Mouse (Mus musculus) small intestine, adult 2 months (tissue): ENCODE measurements around the gene Reep3. TPM values are rescaled to one million over a fixed set of nuclear protein-coding genes. Genes with fewer than 3 reads are reported as not detected.

Source experiments
- H3K27ac ChIP-seq: fragments of 200-500 bp; 2 replicates; pipeline ENCODE4 v1.5.1; 2012; ENCODE audit warnings: low read depth, low read length, control low read depth, inconsistent platforms; ENCODE audit not compliant: insufficient read depth
- H3K27me3 ChIP-seq: fragments of 200-500 bp; 2 replicates; pipeline ENCODE4 v1.6.1; 2012; ENCODE audit warnings: mild to moderate bottlenecking, moderate library complexity, low read length, inconsistent platforms; ENCODE audit not compliant: control insufficient read depth, insufficient read depth
- H3K36me3 ChIP-seq: fragments of 200-500 bp; 2 replicates; pipeline ENCODE4 v1.6.1; 2012; ENCODE audit warnings: mild to moderate bottlenecking, low read length, control low read depth, inconsistent platforms; ENCODE audit not compliant: control insufficient read depth, insufficient read depth
- H3K4me1 ChIP-seq: fragments of 200-500 bp; 2 replicates; pipeline ENCODE4 v1.6.1; 2012; ENCODE audit warnings: low read length, inconsistent platforms, mixed read lengths; ENCODE audit not compliant: control insufficient read depth, insufficient read depth, insufficient read length
- H3K4me3 ChIP-seq: fragments of 200-500 bp; 2 replicates; pipeline ENCODE4 v1.5.1; 2012; ENCODE audit warnings: low read depth, mild to moderate bottlenecking, control low read depth, inconsistent platforms, low read length, moderate library complexity
- CTCF ChIP-seq: fragments of 200-500 bp; IDR thresholded peaks from 2 replicates; pipeline ENCODE4 v1.5.1; 2012; ENCODE audit warnings: low read depth, mild to moderate bottlenecking, control low read depth, inconsistent platforms, low read length, moderate library complexity, mixed read lengths; ENCODE audit not compliant: insufficient replicate concordance, insufficient read length; ENCODE audit errors: extremely low read depth
- POLR2A ChIP-seq: fragments of 200-500 bp; IDR thresholded peaks from 2 replicates; pipeline ENCODE4 v1.6.1; 2012; ENCODE audit warnings: low read depth, mild to moderate bottlenecking, control low read depth, inconsistent platforms, low read length, moderate library complexity
- WGBS: fragments of 180-500 bp; shearing (Covaris S2); methylation state at CpG from one replicate; pipeline ENCODE4 v1.1.7; 2018; 5-methylcytosine and 5-hydroxymethylcytosine counted together
- polyA plus RNA-seq: library from polyadenylated mRNA; depleted of rRNA; stranded (reverse); fragments of >200 nt; gene quantifications from 2 replicates; pipeline ENCODE4 v1.2.3, GENCODE M21; 2012

The Reep3 gene
- polyA plus RNA-seq, 1 experiment: 16.4 TPM

DNA sequence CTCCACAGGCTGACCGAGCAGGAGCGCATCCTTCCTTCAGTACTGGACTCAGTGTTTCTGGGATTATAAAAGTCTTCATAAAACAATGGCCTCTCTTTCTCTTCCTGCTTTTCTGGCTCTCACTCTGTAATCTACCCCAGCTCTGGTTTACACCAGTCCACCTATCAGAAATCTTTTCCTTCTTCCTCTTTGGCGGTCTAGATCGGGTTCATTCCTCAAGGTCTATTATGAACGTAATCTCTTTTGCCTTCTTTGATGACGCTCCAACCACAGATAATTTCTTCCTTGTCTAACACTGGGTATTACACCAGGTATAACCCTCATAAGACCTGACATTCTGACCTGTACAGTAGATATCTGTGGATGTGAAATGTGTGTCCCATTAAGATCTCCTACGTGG lies 1.8 kb downstream of the Reep3 start:
- TF ChIP-seq CTCF (no peak), POLR2A (no peak)
- Histone ChIP-seq H3K36me3 (no peaks in the 10 kb centered on the region), H3K4me3 (no peak overlapping the region), H3K27me3 (no peaks in the 10 kb centered on the region), H3K27ac (peak overlapping the region; percentile 70), H3K4me1 (peaks cover 23% of the 10 kb centered on the region)
- 25% methylated on average over 7 of the region's 7 CpGs for WGBS

DNA sequence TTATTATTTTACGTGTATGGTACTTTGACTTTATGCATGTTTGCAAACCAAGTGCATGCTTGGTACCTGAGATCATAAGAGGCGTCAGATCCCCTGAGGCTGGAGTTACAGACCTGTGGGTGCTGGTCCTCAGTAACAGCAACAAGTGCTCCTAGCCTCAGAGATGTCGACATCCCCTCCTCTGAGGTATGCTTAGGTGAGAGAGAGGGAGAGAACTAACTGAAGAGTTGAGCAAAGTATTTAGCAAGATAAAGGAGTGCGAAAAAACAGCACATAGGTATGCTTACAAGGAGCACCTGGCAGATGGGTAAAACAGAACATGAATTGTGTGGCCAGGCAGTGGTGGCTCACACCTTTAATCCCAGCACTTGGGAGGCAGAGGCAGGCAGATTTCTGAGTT lies 6.1 kb downstream of the Reep3 start:
- Histone ChIP-seq H3K36me3 (no peaks in the 10 kb centered on the region), H3K27ac (no peak overlapping the region), H3K27me3 (no peaks in the 10 kb centered on the region), H3K4me3 (no peak overlapping the region), H3K4me1 (peaks cover 15% of the 10 kb centered on the region)
- TF ChIP-seq POLR2A: no peak
- no peak for TF ChIP-seq CTCF
- WGBS: 93% methylated on average over 4 of the region's 4 CpGs

DNA sequence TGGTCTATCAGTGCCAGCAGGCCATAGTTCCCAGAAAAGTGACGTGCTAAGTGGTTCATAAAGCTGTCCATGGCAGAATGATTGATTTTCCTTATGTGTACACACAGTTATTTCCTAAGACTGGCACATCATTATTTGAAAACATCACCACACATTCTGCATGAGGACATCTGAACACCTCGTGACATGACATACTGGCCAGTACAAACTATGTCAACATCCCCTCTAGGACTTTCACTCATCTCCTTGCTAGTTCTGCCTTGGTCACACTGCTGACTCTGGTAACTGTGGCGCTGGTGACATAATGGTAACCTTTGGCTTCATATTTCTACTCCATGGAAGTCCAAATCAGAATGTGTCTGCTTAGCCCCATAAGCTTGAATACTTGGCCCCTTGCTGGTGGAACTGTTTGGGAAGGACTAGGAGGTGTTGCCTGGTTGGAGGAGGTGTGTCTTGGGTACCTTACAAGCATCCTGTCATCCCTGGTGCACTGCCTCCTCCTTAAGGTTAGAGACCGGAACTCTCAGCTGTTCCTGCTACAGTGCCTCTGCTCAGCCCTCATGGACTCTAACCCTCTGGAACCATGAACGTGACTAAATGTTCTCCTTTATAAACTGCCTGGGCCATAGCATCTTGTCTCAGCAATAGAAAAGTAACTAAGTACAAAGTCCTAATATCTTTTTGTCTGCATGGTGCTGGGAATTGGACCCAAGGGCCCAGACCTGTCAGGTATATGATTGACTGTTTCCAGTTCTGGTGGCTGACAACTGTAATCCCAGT lies 9.1 kb downstream of the Reep3 start:
- WGBS: 72% methylated on average over 5 of the region's 5 CpGs
- Histone ChIP-seq H3K27me3 (no peaks in the 10 kb centered on the region), H3K4me3 (no peak overlapping the region), H3K27ac (peak overlapping the region; percentile 55; the same call in 1 of the 2 replicates), H3K36me3 (no peaks in the 10 kb centered on the region), H3K4me1 (peaks cover 5% of the 10 kb centered on the region; the same call in 1 of the 2 replicates)
- TF ChIP-seq CTCF: no peak
- TF ChIP-seq POLR2A: no peak

DNA sequence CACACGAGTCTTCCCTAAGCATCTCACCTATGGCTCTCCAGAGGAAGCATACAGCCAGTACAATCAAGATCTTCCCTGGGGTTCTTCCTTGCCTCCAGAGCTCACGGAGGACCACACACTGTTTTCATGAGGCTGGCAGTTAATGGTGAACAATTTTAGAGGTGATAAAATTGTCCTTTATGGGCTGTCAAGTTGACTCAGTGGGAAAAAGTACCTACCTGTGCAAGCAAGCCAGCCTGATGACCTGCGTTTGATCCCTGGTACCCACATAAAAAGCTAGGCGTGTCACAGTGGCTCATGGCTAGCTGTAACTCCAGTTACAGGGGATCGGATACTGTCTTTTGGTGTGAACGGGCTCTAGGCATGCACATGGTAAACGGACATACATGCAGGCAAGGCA lies 10.8 kb downstream of the Reep3 start:
- Histone ChIP-seq H3K36me3 (no peaks in the 10 kb centered on the region), H3K27me3 (no peaks in the 10 kb centered on the region), H3K4me3 (no peak overlapping the region), H3K4me1 (peaks cover 8% of the 10 kb centered on the region; the same call in 1 of the 2 replicates), H3K27ac (no peak overlapping the region)
- no peak for TF ChIP-seq POLR2A
- no peak for TF ChIP-seq CTCF
- WGBS: 57% methylated on average over 7 of the region's 7 CpGs

DNA sequence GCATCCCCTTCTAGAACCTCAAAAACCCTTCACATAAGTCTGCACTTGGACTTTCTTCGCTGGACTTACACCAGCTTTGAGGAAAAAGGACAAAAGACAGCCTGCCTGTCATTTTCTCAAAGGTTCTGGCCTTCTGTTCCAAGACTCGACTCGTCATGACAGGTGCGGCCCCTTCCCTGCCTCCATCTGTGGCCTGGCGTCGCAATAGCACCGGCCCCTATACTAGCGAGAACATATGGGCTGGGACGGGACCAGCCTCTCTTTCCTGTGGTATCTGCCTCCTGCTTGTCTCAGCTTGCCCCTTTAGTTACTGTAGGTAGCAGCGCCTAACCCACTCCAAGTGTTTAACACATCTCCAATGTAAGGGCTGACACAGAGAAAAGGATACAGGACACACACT lies 11.6 kb downstream of the Reep3 start:
- Histone ChIP-seq H3K4me3 (no peak overlapping the region), H3K27ac (no peak overlapping the region), H3K27me3 (no peaks in the 10 kb centered on the region), H3K36me3 (no peaks in the 10 kb centered on the region), H3K4me1 (peaks cover 8% of the 10 kb centered on the region; the same call in 1 of the 2 replicates)
- WGBS: 94% methylated on average over 10 of the region's 10 CpGs
- no peak for TF ChIP-seq CTCF
- TF ChIP-seq POLR2A: no peak

DNA sequence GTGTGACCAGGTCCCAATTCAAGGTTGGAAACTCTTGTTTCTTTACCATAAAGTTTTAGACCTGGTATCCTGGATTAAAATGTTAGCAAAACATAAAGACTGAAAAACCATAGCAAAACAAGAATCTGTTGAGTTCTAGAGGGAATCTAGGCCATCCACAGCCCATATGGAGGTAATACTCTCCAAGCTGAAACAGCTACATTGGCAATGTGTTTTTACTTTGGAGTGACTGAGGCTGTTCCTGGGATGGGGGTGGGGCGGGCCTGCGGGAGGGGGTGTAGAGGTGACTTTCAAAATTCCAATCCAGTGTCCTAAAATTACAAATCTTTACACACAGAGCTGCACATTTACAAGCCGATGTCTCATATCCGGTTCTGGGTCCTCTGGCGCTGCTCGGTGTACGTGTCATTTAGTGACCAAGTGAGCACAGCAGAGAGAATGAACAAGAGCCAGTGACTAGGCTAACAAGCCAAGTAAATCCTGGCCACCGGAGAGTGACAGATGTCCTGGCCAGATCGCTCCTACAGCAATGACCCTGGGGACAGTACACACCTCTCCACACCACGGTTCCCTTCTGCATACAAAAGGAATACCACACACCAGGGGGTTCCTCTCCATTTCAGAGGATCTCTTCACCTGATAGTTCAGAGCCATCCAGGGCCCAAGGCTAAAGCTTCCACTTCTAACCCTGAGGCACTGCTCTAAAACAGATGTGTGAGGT lies 13.1 kb downstream of the Reep3 start:
- TF ChIP-seq CTCF (no peak), POLR2A (no peak)
- Histone ChIP-seq H3K27ac (no peak overlapping the region), H3K27me3 (no peaks in the 10 kb centered on the region), H3K4me1 (peaks cover 11% of the 10 kb centered on the region; the same call in 1 of the 2 replicates), H3K36me3 (no peaks in the 10 kb centered on the region), H3K4me3 (no peak overlapping the region)
- 95% methylated on average over 10 of the region's 10 CpGs for WGBS

DNA sequence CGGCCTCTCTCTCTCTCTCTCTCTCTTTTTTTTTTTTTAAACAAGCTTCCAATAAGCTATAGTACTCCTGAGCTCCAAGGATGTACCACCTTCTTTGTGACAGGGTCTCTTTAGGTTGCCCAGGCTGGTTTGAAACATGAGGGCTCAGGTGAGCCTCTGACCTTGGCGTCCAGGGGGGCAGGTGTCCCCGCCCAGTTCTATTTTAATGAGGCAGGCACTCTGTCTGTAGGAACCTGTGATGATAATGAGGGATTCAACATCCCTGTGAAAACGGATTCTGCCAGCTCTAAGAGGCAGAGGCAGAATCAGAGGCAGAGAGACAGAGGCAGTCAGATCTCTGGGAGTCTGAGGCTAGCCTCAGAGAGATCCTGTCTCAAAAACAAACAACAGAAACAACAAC lies 14.2 kb downstream of the Reep3 start:
- no peaks in the 10 kb centered on the region for H3K36me3 ChIP-seq
- no peak overlapping the region for H3K27ac ChIP-seq
- TF ChIP-seq POLR2A: no peak
- no peak for TF ChIP-seq CTCF

More for the DNA sequence above, 14.2 kb downstream of the Reep3 start:
- Histone ChIP-seq H3K27me3 (no peaks in the 10 kb centered on the region), H3K4me3 (no peak overlapping the region), H3K4me1 (peaks cover 12% of the 10 kb centered on the region; the same call in 1 of the 2 replicates)
- 85% methylated on average over 4 of the region's 4 CpGs for WGBS
